Mouse (Mus musculus): ENCODE measurements around the gene Cd300lg.

Gene Cd300lg

GRCm38 (mm10) chr11:102041350-102041949 lies at the start of gene Cd300lg:
TSS of gene Cd300lg (plus strand) at chr11:102041509.
- DNase-seq (ENCODE audit: low read depth, low spot score) = no peak

- no peak for DNase-seq (ENCODE audit: low read depth, low spot score)
Measured at GRCm38 (mm10) chr11:101991813-101992212, 49.5 kb upstream of the Cd300lg start.

GRCm38 (mm10) chr11:101992411-101992810 lies 48.9 kb upstream of the Cd300lg start:
- no peak for DNase-seq (ENCODE audit: low read depth, low spot score)

GRCm38 (mm10) chr11:101994100-101994499 lies 47.2 kb upstream of the Cd300lg start:
- DNase-seq (ENCODE audit: low read depth, low spot score) = no peak

- no peak for DNase-seq (ENCODE audit: low read depth, low spot score)
Measured at GRCm38 (mm10) chr11:101995938-101996337, 45.4 kb upstream of the Cd300lg start.

GRCm38 (mm10) chr11:101998258-101998657 lies 43.1 kb upstream of the Cd300lg start:
- no peak for DNase-seq (ENCODE audit: low read depth, low spot score)

GRCm38 (mm10) chr11:101999466-101999865 lies 41.8 kb upstream of the Cd300lg start:
- no peak for DNase-seq (ENCODE audit: low read depth, low spot score)

GRCm38 (mm10) chr11:102004251-102004650 lies 37.1 kb upstream of the Cd300lg start:
- DNase-seq (ENCODE audit: low read depth, low spot score) = no peak

- DNase-seq (ENCODE audit: low read depth, low spot score) = no peak
Measured at GRCm38 (mm10) chr11:102006271-102006670, 35.0 kb upstream of the Cd300lg start.

GRCm38 (mm10) chr11:102006688-102007087 lies 34.6 kb upstream of the Cd300lg start:
- no peak for DNase-seq (ENCODE audit: low read depth, low spot score)

GRCm38 (mm10) chr11:102008372-102008771 lies 32.9 kb upstream of the Cd300lg start:
- no peak for DNase-seq (ENCODE audit: low read depth, low spot score)

GRCm38 (mm10) chr11:102008954-102009637 lies 32.2 kb upstream of the Cd300lg start:
- DNase-seq (ENCODE audit: low read depth, low spot score) = no peak

- no peak for DNase-seq (ENCODE audit: low read depth, low spot score)
Measured at GRCm38 (mm10) chr11:102010140-102010539, 31.2 kb upstream of the Cd300lg start.

- DNase-seq (ENCODE audit: low read depth, low spot score) = no peak
Measured at GRCm38 (mm10) chr11:102011510-102011909, 29.8 kb upstream of the Cd300lg start.

GRCm38 (mm10) chr11:102013201-102013600 lies 28.1 kb upstream of the Cd300lg start:
- DNase-seq (ENCODE audit: low read depth, low spot score) = no peak

- DNase-seq (ENCODE audit: low read depth, low spot score) = no peak
Measured at GRCm38 (mm10) chr11:102015472-102015871, 25.8 kb upstream of the Cd300lg start.

- DNase-seq (ENCODE audit: low read depth, low spot score) = no peak
Measured at GRCm38 (mm10) chr11:102016136-102016535, 25.2 kb upstream of the Cd300lg start.

GRCm38 (mm10) chr11:102019736-102020135 lies 21.6 kb upstream of the Cd300lg start:
- no peak for DNase-seq (ENCODE audit: low read depth, low spot score)

- DNase-seq (ENCODE audit: low read depth, low spot score) = no peak
Measured at GRCm38 (mm10) chr11:102021196-102021595, 20.1 kb upstream of the Cd300lg start.

GRCm38 (mm10) chr11:102023406-102023805 lies 17.9 kb upstream of the Cd300lg start:
- no peak for DNase-seq (ENCODE audit: low read depth, low spot score)

GRCm38 (mm10) chr11:102024084-102024758 lies 17.1 kb upstream of the Cd300lg start:
- no peak for DNase-seq (ENCODE audit: low read depth, low spot score)

GRCm38 (mm10) chr11:102024875-102025274 lies 16.4 kb upstream of the Cd300lg start:
- DNase-seq (ENCODE audit: low read depth, low spot score) = no peak

- DNase-seq (ENCODE audit: low read depth, low spot score) = no peak
Measured at GRCm38 (mm10) chr11:102025354-102025753, 16.0 kb upstream of the Cd300lg start.

Measured in CD4-positive, CD25-positive, alpha-beta regulatory T cell, adult 2 months (primary cell).